Mouse (Mus musculus) retina, adult 2 months (tissue): Measurements from ENCODE around the gene Eif6.

Experiments used
- DNase-seq: peaks from one replicate; pipeline ENCODE4 v3.0.0-alpha.2; 2012; ENCODE audit warnings: low read depth, low spot score

The Eif6 gene

GRCm38 (mm10) chr2:155792899-155793298, 33.8 kb downstream of the Eif6 start:
- no peak for DNase-seq

GRCm38 (mm10) chr2:155787949-155788931, 38.5 kb downstream of the Eif6 start:
- no peak for DNase-seq

- DNase-seq: no peak
Measured at GRCm38 (mm10) chr2:155786905-155787304, 39.8 kb downstream of the Eif6 start.

DNA sequence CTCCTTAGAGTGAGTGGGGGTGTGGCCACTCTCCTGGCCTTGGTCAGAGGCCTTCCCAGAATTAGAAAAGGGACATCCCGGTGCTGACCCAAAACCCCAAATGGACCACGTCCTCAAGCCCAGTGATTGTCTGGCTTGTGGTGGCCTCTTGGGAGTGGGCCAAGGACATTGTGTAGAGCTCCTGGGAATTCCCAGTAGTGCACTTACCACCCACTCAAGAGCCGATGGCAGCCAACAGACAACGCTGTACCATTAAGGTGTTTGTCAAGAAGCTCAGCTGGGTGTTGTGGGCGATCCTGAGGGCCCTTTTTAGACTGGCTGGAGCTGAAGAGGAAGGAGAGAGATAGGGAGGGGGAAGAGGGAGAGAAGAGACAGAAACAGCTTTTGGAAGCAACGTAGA, 42.2 kb downstream of the Eif6 start:
- no peak for DNase-seq

DNA sequence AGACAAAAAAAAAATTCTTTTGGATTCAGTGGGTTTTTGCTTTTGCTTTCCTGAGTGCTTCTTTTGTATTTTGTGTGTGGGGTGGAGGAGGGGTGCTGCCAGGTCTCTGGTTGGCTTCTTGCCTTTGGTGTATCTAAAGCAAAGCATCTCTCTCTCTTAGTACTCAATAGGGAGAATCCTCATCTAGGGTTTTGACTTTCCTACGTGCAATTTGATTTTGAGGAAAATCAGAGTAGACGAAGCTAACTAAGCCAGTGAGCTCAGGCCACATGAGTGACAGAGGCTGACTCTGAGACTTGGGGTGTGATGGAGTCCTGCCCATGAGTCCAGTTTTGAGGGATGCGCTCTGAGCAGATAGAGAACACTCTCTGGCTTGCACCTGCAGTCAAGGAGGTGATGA, 47.2 kb downstream of the Eif6 start:
- DNase-seq: no peak

GRCm38 (mm10) chr2:155779066-155779465, 47.7 kb downstream of the Eif6 start:
- no peak for DNase-seq

DNA sequence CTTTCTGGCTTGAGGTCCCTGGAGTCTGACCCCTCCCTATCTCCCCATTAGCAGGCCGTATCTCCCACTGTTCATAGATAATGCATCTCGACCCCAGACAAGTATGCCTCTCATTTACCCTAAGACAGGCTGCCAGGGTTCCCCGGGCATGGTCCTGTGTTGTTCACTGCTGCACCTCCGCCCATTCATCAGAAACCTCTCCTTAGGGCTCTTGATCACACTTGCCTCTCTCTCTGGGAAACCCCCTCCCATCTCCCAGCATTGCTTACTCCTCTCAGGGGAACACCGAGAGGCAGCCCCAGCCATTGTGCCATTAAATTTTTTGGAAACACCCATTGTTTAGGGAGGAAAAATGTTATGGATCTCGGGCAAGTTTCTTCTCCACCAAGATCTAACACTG, 48.7 kb downstream of the Eif6 start:
- DNase-seq: no peak

GRCm38 (mm10) chr2:155777688-155777985, 49.1 kb downstream of the Eif6 start:
- no peak for DNase-seq

DNA sequence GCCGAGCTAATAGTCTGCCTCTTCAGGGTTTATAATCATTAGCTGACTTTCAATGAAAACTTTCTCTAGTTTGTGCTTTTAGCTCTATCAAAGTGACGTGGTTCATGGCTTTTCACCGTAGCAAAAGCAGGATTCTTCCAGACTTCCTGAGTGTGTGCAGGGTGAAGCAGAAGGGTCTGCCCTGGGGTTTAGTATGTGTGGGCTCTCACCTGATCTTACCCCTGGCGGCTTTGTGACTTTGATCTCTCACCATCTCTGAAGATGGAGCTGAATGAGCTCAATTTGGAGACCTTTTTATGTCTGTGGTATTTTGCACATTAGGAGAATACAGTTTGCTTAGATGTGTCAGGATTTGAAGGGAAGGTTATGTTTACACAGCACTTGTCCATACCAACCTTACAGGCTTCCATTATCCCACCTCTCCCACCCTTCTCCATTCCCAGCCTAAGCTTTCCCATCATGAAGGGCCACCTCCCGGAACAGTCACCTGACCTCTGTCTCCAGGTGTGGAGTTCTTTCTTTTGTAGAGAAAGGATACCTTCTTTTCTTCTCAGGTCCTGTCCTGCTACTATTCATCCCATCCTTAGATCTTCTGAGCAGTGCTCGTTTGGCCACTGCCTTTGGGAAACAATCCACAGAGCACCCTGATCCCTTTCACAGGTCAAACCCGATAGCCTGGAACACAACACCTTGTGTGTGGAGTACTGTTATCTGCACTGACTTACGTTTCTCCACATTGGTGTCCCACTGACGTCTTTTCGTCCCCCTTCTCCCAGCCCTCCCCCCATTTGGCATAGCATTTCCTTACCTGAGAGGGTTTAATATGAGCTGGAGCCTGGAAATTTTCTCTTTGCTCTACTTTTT, 49.7 kb downstream of the Eif6 start:
- no peak for DNase-seq

DNA sequence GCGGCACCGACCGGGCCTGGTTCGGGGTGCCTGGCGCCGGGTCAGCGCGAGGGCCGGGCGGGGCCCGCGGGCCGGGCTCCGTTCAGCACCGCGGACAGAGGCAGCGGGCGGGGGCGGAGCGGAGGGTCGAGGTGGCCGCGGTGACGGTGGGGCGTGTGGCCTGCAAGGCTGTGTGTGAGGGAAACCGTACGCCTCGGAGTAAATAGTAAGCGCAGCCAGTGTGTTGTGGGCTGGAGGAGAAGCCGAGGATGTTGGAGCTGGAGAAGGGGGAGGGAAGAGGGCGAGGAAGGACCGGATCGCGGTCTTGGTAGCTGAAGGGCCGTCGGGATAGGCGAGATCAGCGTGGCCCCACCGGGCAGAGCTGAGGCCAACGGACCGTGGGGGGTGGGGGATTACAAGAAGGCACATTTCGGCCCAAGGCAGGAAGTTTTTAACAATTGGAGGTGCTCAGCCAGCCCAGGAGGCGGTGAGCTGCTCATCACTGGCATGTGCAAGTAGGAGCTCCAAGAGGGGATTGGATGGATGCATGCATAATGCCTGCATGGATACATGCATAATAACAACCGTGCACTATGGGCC, 51.0 kb downstream of the Eif6 start:
- no peak for DNase-seq

DNA sequence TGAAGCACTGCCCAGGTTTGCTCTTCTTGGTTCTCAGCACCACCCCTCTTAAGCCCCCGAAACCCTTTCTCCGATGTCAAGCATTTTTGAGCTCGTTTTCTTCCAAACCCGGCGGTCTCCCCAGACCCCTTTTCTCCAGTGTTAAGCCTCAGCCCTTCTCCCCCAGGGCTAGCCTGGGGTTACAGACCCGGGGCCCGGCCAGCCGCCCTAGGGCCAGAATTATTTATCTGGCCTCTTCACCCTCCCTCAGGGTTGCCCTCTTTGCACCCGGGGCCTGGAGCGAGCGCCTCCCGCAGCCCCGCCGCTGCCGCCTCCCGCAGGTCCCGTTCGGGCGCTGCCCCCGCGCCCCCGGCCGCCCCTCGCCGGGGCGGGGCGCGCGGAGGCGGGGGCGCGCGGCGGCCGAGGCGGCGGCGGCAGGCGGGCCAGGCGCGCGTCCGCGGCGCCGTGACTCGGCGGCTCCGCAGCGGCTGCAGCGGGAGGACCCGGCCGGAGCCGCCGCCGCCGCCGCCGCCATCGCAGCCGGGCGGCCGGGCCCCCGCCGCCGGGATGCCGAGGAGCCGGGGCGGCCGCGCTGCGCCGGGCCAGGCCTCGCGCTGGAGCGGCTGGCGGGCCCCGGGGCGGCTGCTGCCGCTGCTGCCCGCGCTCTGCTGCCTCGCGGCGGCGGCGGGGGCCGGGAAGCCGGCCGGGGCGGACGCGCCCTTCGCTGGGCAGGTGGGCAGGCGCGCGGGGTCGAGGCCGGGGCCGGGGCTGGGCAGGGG, 51.6 kb downstream of the Eif6 start, which contains the start of gene Mmp24:
Gene Mmp24 (plus strand): TSS at position 416 of the 758 bp plus-strand sequence.
- DNase-seq: no peak

DNA sequence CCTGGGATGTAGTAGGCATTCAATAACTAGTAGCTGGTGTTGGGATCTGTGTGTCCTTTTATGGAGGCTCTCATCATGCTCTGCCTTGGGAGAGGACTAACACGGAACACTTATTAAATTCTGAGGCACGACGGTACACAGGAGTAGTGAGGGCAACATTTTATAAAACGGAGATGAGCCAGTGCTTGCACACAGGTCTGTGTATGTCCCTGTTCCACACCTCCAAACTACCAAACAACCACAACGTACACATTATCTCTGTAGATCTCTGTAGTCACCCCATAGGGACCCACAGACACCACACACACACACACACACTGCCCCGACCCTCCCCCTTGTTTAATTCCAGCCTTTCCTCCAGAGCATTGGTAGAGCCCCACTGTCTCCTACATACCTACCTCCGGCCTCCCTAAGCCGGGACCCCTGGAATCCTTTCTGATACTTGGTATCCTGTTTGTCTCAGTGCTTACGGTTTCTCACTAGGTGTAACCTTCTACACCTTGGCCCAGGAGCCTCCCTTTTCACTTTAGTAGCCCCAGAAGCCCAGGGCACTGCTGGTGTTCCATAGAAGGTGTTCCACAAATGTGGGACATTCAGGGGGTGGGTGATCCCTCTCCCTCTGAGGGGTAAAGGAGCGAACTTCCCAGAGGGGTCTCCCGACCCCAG, 52.3 kb downstream of the Eif6 start:
- DNase-seq: no peak

GRCm38 (mm10) chr2:155773664-155774063, 53.1 kb downstream of the Eif6 start:
- no peak for DNase-seq
